Mouse (Mus musculus) liver, embryonic 15.5 days (tissue): Measurements from ENCODE around the gene Olfr1511. TPM values are rescaled to one million over a fixed set of nuclear protein-coding genes. Genes with fewer than 3 reads are reported as not detected.
"Not testable (repeated sequence)": the region's sequence is repeated elsewhere in the genome, so short reads cannot be mapped to it uniquely, and the experiment has no call there.

Experiments used
- ATAC-seq: fragments of 200-750 bp; cut with Nextera tagmentation; 2 replicates; pipeline ENCODE4 v1.8.0; 2017; ENCODE audit warnings: moderate number of reproducible peaks, mild to moderate bottlenecking, moderate library complexity; ENCODE audit not compliant: insufficient read depth
- H3K27ac ChIP-seq: fragments of 300-500 bp; sonication (generic); replicated peaks from 2 replicates; pipeline ENCODE4 v1.5.1; 2015; ENCODE audit warnings: mild to moderate bottlenecking, inconsistent platforms
- H3K27me3 ChIP-seq: fragments of 300-500 bp; sonication (generic); 2 replicates; pipeline ENCODE4 v1.6.1; 2015; ENCODE audit warnings: mild to moderate bottlenecking, inconsistent platforms
- H3K36me3 ChIP-seq: fragments of 300-500 bp; sonication (generic); replicated peaks from 2 replicates; pipeline ENCODE4 v1.6.1; 2015; ENCODE audit warnings: moderate library complexity, mild to moderate bottlenecking, inconsistent platforms
- H3K4me1 ChIP-seq: fragments of 300-500 bp; sonication (generic); replicated peaks from 2 replicates; pipeline ENCODE4 v1.6.1; 2015; ENCODE audit warnings: inconsistent platforms
- H3K4me2 ChIP-seq: fragments of 300-500 bp; sonication (generic); 2 replicates; pipeline ENCODE4 v1.6.1; 2015; ENCODE audit warnings: moderate library complexity, mild to moderate bottlenecking, inconsistent platforms
- H3K4me3 ChIP-seq: fragments of 300-500 bp; sonication (generic); replicated peaks from 2 replicates; pipeline ENCODE4 v1.5.1; 2015; ENCODE audit warnings: mild to moderate bottlenecking, inconsistent platforms
- H3K9ac ChIP-seq: fragments of 300-500 bp; sonication (generic); 2 replicates; pipeline ENCODE4 v1.6.1; 2015; ENCODE audit warnings: moderate library complexity, mild to moderate bottlenecking, inconsistent platforms
- H3K9me3 ChIP-seq: fragments of 300-500 bp; sonication (generic); replicated peaks from 2 replicates; pipeline ENCODE4 v1.6.1; 2016; ENCODE audit warnings: inconsistent platforms
- WGBS: fragments of 180-500 bp; shearing (Covaris S2); methylation state at CpG from one replicate; pipeline ENCODE4 v1.1.7; 2015; ENCODE audit warnings: mixed read lengths; ENCODE audit not compliant: insufficient replicate concordance; 5-methylcytosine and 5-hydroxymethylcytosine counted together
- polyA plus RNA-seq: library from polyadenylated mRNA; unstranded; fragments of >200 nt; fragmentation: Nextera tagmentation; extraction: Ambion mirVana; gene quantifications from 2 replicates; pipeline ENCODE4 v1.2.1, GENCODE M21; 2015

The Olfr1511 gene
- not detected in 2 replicates for polyA plus RNA-seq

DNA sequence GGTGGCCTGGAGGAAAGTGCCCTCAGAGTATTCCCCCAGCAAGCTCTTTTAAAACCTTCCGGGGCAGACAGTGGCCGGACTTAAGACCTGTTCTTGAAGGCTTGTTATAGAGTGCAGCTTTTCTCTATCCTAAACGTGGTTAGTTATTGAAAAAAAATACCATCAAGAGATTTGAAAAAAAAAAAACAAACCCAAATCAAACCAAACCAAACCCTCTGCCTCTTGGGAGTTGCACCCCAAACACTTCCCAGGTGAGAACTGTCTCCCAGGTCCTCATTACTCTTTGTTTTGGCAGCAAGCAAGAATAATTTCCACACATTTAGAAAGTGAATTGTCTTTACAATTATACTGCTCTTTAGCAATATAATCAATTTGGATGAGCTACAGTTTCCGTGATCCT is at the start of gene Olfr1511:
Gene Olfr1511, minus strand, starts transcription at position 101 of the 400 bp plus-strand sequence.
- WGBS = 59% methylated on average over 4 of the region's 4 CpGs
- H3K9me3 ChIP-seq = no peaks in the 10 kb centered on the region
- H3K27ac ChIP-seq = no peak within 1 kb of the TSS
- no peaks in the 10 kb centered on the region for H3K27me3 ChIP-seq
- H3K4me2 ChIP-seq = no peak within 1 kb of the TSS
- no peaks in the 10 kb centered on the region for H3K36me3 ChIP-seq
- no peak within 1 kb of the TSS for H3K9ac ChIP-seq
- H3K4me1 ChIP-seq = no peaks in the 10 kb centered on the region
- no peak within 1 kb of the TSS for H3K4me3 ChIP-seq
- ATAC-seq = no peak

DNA sequence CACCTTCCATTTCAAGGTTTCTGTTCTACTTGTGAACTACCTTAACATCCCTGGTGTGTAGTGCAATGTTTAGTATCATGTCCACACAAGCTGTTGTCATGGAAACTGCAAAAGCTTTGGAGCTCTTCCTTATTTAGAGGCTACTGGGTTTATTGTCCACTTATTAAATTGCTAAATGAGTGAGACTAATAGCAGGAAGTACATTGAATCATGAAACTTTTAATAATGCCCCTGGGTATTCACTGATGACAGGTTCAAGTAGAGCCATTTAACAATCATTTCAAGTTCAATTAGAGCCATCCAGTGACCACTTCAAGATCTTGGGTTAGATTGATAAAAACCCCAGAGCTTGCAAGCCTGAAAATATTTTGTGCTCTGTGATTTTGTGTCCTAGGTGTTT is 45.5 kb upstream of the Olfr1511 start, which contains the start of gene Olfr1509:
Gene Olfr1509, plus strand, starts transcription at position 301 of the 400 bp plus-strand sequence.
- no peaks in the 10 kb centered on the region for H3K9me3 ChIP-seq
- no peak within 1 kb of the TSS for H3K27ac ChIP-seq
- no peak within 1 kb of the TSS for H3K9ac ChIP-seq
- H3K4me3 ChIP-seq = no peak within 1 kb of the TSS
- no peaks in the 10 kb centered on the region for H3K36me3 ChIP-seq
- H3K27me3 ChIP-seq = no peaks in the 10 kb centered on the region
- no peak within 1 kb of the TSS for H3K4me2 ChIP-seq
- no peak for ATAC-seq
- no peaks in the 10 kb centered on the region for H3K4me1 ChIP-seq

DNA sequence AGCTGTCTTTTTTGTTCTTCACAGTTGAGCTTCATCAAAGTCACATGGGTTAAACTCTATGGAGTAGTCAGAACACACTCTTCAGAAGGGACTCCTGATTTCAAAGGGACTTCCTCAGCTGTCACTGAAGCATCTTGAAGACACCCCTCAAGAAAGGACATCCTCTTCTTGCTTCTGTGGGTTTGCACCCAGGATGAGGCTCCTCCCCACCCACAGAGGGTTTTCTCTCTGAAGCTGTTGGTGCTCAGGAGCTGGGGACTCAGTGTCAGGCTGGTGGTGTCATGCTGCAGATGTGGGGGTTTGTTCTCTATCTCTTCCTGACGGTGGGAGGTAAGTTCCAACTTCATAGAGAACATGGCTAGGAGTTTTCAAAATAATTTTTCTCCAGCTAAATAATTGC is 30.5 kb upstream of the Olfr1511 start:
- ATAC-seq = no peak
- 59% methylated on average over 1 of the region's 1 CpGs for WGBS

DNA sequence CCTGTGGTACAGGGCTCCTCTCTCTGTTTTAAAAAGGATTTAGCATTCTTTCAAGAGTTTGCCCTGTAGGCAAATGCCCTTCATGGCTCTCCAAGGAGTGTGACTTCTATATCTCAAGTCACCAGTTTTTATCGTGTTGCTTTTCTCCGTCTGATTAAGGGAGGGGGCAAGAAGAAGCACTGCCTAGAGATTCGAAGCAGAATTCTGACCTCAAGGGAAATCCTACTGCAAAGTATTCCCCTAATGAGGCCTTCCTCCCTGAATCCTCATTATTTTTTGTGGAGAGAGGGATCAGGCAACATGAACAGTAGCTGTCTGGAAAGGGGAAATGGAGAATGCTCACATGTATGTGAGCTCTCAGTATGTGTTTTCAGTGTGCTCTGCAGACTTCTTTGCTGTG is 17.1 kb upstream of the Olfr1511 start, which contains the start of gene Olfr1510:
Gene Olfr1510, minus strand, starts transcription at position 101 of the 400 bp plus-strand sequence.
- Histone ChIP-seq H3K27me3 (no peaks in the 10 kb centered on the region), H3K4me1 (no peaks in the 10 kb centered on the region), H3K27ac (no peak within 1 kb of the TSS), H3K9ac (no peak within 1 kb of the TSS), H3K4me2 (no peak within 1 kb of the TSS), H3K9me3 (no peaks in the 10 kb centered on the region), H3K4me3 (no peak within 1 kb of the TSS), H3K36me3 (no peaks in the 10 kb centered on the region)
- ATAC-seq = no peak
- WGBS = 74% methylated on average over 3 of the region's 3 CpGs

More for the DNA sequence above, 30.5 kb upstream of the Olfr1511 start:
- Histone ChIP-seq H3K36me3 (no peaks in the 10 kb centered on the region), H3K9ac (no peak overlapping the region), H3K27ac (no peak overlapping the region), H3K4me3 (no peak overlapping the region), H3K4me1 (no peaks in the 10 kb centered on the region), H3K27me3 (no peaks in the 10 kb centered on the region), H3K4me2 (no peak overlapping the region), H3K9me3 (no peaks in the 10 kb centered on the region)

DNA sequence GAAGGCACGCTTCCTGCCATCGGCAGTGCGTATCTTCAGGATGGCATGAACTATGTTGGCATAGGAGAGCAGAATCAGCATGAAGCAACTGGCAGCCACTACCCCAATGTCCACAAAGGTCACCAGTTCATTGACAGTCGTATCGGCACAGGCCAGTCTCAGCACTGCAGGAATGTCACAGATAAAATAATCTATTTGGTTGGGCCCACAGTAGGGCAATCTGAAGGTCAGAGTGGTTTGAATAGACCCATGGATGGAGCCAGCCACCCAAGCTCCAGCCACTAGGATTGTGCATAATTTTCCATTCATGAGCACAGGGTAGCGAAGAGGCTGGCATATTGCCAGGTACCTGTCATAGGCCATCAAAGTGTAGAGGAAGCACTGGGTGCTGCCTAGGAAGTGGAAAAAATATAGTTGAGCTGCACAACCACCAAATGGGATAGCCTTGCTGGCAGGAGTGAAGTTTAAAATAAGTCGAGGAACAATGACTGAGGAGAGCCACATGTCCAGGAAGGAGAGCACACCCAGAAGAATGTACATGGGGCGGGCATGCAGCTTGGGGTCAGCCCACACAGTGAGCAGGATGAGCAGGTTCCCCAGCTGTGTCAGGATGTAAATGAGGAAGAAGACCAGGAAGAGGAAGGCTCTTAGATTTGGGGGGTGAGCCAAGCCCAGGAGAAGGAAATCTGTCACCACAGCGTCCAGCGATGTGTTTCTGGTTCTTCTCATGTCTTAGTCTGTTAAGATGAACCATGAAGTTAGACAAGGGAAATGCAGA is 13.2 kb upstream of the Olfr1511 start:
- H3K4me1 ChIP-seq, H3K9ac ChIP-seq, H3K9me3 ChIP-seq, H3K27me3 ChIP-seq, H3K27ac ChIP-seq, ATAC-seq, H3K4me2 ChIP-seq, H3K36me3 ChIP-seq, H3K4me3 ChIP-seq: not testable (repeated sequence)
- 50% methylated on average over 7 of the region's 10 CpGs for WGBS

DNA sequence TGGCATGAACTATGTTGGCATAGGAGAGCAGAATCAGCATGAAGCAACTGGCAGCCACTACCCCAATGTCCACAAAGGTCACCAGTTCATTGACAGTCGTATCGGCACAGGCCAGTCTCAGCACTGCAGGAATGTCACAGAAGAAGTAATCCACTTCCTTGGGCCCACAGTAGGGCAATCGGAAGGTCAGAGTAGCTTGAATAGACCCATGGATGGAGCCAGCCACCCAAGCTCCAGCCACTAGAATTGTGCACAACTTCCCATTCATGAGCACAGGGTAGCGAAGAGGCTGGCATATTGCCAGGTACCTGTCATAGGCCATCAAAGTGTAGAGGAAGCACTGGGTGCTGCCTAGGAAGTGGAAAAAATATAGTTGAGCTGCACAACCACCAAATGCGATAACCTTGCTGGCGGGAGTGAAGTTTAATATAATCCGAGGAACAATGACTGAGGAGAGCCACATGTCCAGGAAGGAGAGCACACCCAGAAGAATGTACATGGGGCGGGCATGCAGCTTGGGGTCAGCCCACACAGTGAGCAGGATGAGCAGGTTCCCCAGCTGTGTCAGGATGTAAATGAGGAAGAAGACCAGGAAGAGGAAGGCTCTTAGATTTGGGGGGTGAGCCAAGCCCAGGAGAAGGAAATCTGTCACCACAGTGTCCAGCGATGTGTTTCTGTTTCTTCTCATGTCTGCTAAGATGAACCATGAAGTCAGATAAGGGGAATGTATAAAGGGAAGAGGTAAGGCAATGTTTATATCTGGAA is 6.9 kb downstream of the Olfr1511 start:
- not testable (repeated sequence) for H3K9me3 ChIP-seq, H3K36me3 ChIP-seq, H3K9ac ChIP-seq, H3K4me2 ChIP-seq, H3K27me3 ChIP-seq, H3K4me1 ChIP-seq, ATAC-seq, H3K27ac ChIP-seq, H3K4me3 ChIP-seq
- 55% methylated on average over 9 of the region's 9 CpGs for WGBS

DNA sequence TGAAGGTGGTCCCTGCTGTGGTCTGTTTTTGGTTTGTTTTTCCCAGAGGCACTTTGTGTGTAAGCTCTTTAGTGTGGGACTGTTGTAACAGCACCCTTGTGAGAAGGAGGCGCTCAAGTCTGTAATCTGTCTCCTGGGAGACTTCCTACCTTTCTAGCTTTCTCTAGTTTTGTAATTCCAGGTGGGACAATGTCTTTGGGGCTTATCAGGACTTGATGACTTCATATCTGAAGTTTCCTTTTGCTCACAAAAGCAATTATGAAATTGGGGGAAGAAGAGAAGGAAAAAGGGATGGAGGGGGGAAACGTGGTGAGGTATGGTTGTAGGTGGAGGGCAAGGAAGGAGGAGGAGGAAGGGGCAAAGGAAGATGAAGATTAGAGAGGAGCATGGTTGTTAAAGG is 18.1 kb downstream of the Olfr1511 start, which contains the start of gene Olfr1512:
Gene Olfr1512, minus strand, starts transcription at position 101 of the 400 bp plus-strand sequence.
- no peak for ATAC-seq
- Histone ChIP-seq H3K9me3 (no peaks in the 10 kb centered on the region), H3K9ac (no peak within 1 kb of the TSS), H3K4me1 (no peaks in the 10 kb centered on the region), H3K36me3 (no peaks in the 10 kb centered on the region), H3K4me3 (no peak within 1 kb of the TSS), H3K27me3 (no peaks in the 10 kb centered on the region), H3K27ac (no peak within 1 kb of the TSS), H3K4me2 (no peak within 1 kb of the TSS)
- 53% methylated on average over 2 of the region's 2 CpGs for WGBS

DNA sequence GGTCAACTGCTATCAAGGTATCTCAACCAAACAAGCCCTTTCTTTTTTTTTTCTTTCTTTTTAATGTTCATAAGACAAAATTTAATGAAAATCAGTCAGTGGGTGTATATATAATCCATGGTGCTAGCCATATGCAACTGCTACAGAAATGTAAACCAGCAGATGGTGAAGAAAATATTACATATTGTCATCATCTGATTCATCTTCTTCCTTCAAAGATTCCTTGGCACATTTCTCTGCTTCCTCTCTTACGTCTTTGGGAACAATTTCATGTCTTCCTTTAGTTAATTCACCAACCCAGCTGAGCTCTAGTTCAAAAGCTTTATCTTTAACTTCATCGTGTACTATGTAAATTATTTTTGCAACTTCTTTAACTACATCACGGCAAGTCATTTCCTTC is 28.4 kb downstream of the Olfr1511 start:
- 72% methylated on average over 3 of the region's 3 CpGs for WGBS
- Histone ChIP-seq H3K9ac (no peak overlapping the region), H3K36me3 (no peaks in the 10 kb centered on the region), H3K27me3 (no peaks in the 10 kb centered on the region), H3K4me1 (no peaks in the 10 kb centered on the region), H3K4me3 (no peak overlapping the region), H3K27ac (no peak overlapping the region), H3K4me2 (no peak overlapping the region), H3K9me3 (no peaks in the 10 kb centered on the region)
- ATAC-seq = no peak

DNA sequence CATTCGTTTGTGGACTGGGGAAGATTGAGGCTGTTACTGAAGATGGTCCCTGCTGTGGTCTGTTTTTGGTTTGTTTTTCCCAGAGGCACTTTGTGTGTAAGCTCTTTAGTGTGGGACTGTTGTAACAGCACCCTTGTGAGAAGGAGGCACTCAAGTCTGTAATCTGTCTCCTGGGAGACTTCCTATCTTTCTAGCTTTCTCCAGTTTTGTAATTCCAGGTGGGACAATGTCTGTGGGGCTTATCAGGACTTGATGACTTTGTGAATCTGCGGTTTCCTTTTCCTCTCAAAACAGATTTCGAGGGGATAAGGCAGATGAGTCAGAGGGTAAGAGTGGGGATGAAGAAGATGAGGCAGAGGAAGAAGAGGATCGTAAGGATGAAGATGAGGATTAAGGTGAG is 40.9 kb downstream of the Olfr1511 start, which contains the start of gene Olfr1513:
Gene Olfr1513, minus strand, starts transcription at position 101 of the 400 bp plus-strand sequence.
- H3K4me2 ChIP-seq = no peak within 1 kb of the TSS
- no peaks in the 10 kb centered on the region for H3K4me1 ChIP-seq
- ATAC-seq = no peak
- no peak within 1 kb of the TSS for H3K4me3 ChIP-seq
- 43% methylated on average over 4 of the region's 4 CpGs for WGBS
- H3K9ac ChIP-seq = no peak within 1 kb of the TSS
- H3K27ac ChIP-seq = no peak within 1 kb of the TSS
- H3K36me3 ChIP-seq = no peaks in the 10 kb centered on the region
- H3K27me3 ChIP-seq = no peaks in the 10 kb centered on the region
- no peaks in the 10 kb centered on the region for H3K9me3 ChIP-seq
